Mouse (Mus musculus) spleen, adult 2 months (tissue): ENCODE measurements around the gene Yju2.

Experiments used
- CTCF ChIP-seq: fragments of 200-500 bp; IDR thresholded peaks from 2 replicates; pipeline ENCODE4 v1.5.1; 2011; ENCODE audit warnings: mild to moderate bottlenecking, inconsistent platforms; ENCODE audit not compliant: insufficient read depth, insufficient read length, insufficient replicate concordance; ENCODE audit errors: extremely low read depth
- POLR2A ChIP-seq: fragments of 200-500 bp; IDR thresholded peaks from 2 replicates; pipeline ENCODE4 v1.6.1; 2011; ENCODE audit warnings: low read depth, low read length, inconsistent platforms

GRCm38 (mm10) chr17:55949400-55949799 lies 9.5 kb upstream of the Yju2 start, which contains the start of gene Zfp119b:
- TF ChIP-seq CTCF (no peak), POLR2A (no peak)
